Mouse (Mus musculus): Measurements from ENCODE around the gene 4931428F04Rik. TPM values are rescaled to one million over a fixed set of nuclear protein-coding genes. Genes with fewer than 3 reads are reported as not detected.

4931428F04Rik gene
- polyA plus RNA-seq, 1 experiment = 6.0 TPM

GRCm38 (mm10) chr8:105268342-105269074, 21.2 kb downstream of the 4931428F04Rik start:
- no peak for TF ChIP-seq POLR2A (IDR thresholded peaks at IDR 0.05; ENCODE audit: borderline replicate concordance, extremely low read depth, low read depth, low read length)
- TF ChIP-seq CTCF (IDR thresholded peaks at IDR 0.05; ENCODE audit: insufficient read depth, low read length) = no peak
- DNase-seq = peak; percentile 56
- WGBS = 33% methylated on average over 65 of the region's 65 CpGs
- H3K4me1 ChIP-seq (ENCODE audit: control insufficient read depth, insufficient read depth, low read length) = peaks cover 11% of the 10 kb centered on the region
- peak overlapping the region; percentile 73 for H3K4me3 ChIP-seq (replicated peaks; ENCODE audit: extremely low read depth, low read depth, low read length)

- no peak for DNase-seq
- WGBS = 75% methylated on average over 13 of the region's 13 CpGs
- TF ChIP-seq POLR2A (IDR thresholded peaks at IDR 0.05; ENCODE audit: borderline replicate concordance, extremely low read depth, low read depth, low read length) (no peak), CTCF (IDR thresholded peaks at IDR 0.05; ENCODE audit: insufficient read depth, low read length) (no peak)
- H3K4me3 ChIP-seq (replicated peaks; ENCODE audit: extremely low read depth, low read depth, low read length) = no peak overlapping the region
- peaks cover 11% of the 10 kb centered on the region for H3K4me1 ChIP-seq (ENCODE audit: control insufficient read depth, insufficient read depth, low read length)
Measured at GRCm38 (mm10) chr8:105266775-105267174, 22.9 kb downstream of the 4931428F04Rik start.

GRCm38 (mm10) chr8:105265128-105265527, 24.5 kb downstream of the 4931428F04Rik start:
- H3K4me3 ChIP-seq (replicated peaks; ENCODE audit: extremely low read depth, low read depth, low read length) = peak overlapping the region; percentile 49
- peak; percentile 32 for DNase-seq
- WGBS = 6% methylated on average over 10 of the region's 10 CpGs
- TF ChIP-seq POLR2A (IDR thresholded peaks at IDR 0.05; ENCODE audit: borderline replicate concordance, extremely low read depth, low read depth, low read length) (peak; percentile 15; the same call in 1 of the 2 replicates), CTCF (IDR thresholded peaks at IDR 0.05; ENCODE audit: insufficient read depth, low read length) (no peak)
- H3K4me1 ChIP-seq (ENCODE audit: control insufficient read depth, insufficient read depth, low read length) = peaks cover 10% of the 10 kb centered on the region

- Histone ChIP-seq H3K4me3 (replicated peaks; ENCODE audit: extremely low read depth, low read depth, low read length) (peak within 1 kb of the TSS; percentile 79), H3K4me1 (ENCODE audit: control insufficient read depth, insufficient read depth, low read length) (peaks cover 16% of the 10 kb centered on the region)
- 2% methylated on average over 54 of the region's 54 CpGs for WGBS
- DNase-seq = peak; percentile 78
- TF ChIP-seq POLR2A (IDR thresholded peaks at IDR 0.05; ENCODE audit: borderline replicate concordance, extremely low read depth, low read depth, low read length) = peak; percentile 76; the same call in 1 of the 2 replicates
- TF ChIP-seq CTCF (IDR thresholded peaks at IDR 0.05; ENCODE audit: insufficient read depth, low read length) = no peak
Measured at GRCm38 (mm10) chr8:105264024-105264982, 25.4 kb downstream of the 4931428F04Rik start, which contains the start of the genes Tradd and Fbxl8. TSS of gene Tradd (minus strand) at chr8:105264609. TSS of gene Fbxl8 (plus strand) at chr8:105264648.

- no peak for DNase-seq
- TF ChIP-seq POLR2A (IDR thresholded peaks at IDR 0.05; ENCODE audit: borderline replicate concordance, extremely low read depth, low read depth, low read length) = no peak
- TF ChIP-seq CTCF (IDR thresholded peaks at IDR 0.05; ENCODE audit: insufficient read depth, low read length) = no peak
- H3K4me3 ChIP-seq (replicated peaks; ENCODE audit: extremely low read depth, low read depth, low read length) = no peak overlapping the region
- WGBS = 44% methylated on average over 16 of the region's 16 CpGs
- peaks cover 12% of the 10 kb centered on the region for H3K4me1 ChIP-seq (ENCODE audit: control insufficient read depth, insufficient read depth, low read length)
Measured at GRCm38 (mm10) chr8:105263244-105263912, 26.3 kb downstream of the 4931428F04Rik start.

- TF ChIP-seq CTCF (IDR thresholded peaks at IDR 0.05; ENCODE audit: insufficient read depth, low read length) = no peak
- TF ChIP-seq POLR2A (IDR thresholded peaks at IDR 0.05; ENCODE audit: borderline replicate concordance, extremely low read depth, low read depth, low read length) = no peak
- H3K4me1 ChIP-seq (ENCODE audit: control insufficient read depth, insufficient read depth, low read length) = peaks cover 11% of the 10 kb centered on the region
- no peak overlapping the region for H3K4me3 ChIP-seq (replicated peaks; ENCODE audit: extremely low read depth, low read depth, low read length)
- WGBS = 78% methylated on average over 12 of the region's 12 CpGs
- no peak for DNase-seq
Measured at GRCm38 (mm10) chr8:105261326-105261980, 28.2 kb downstream of the 4931428F04Rik start.

GRCm38 (mm10) chr8:105260371-105261099, 29.1 kb downstream of the 4931428F04Rik start:
- TF ChIP-seq POLR2A (IDR thresholded peaks at IDR 0.05; ENCODE audit: borderline replicate concordance, extremely low read depth, low read depth, low read length) (no peak), CTCF (IDR thresholded peaks at IDR 0.05; ENCODE audit: insufficient read depth, low read length) (no peak)
- no peak for DNase-seq
- 73% methylated on average over 7 of the region's 7 CpGs for WGBS
- Histone ChIP-seq H3K4me3 (replicated peaks; ENCODE audit: extremely low read depth, low read depth, low read length) (no peak overlapping the region), H3K4me1 (ENCODE audit: control insufficient read depth, insufficient read depth, low read length) (peaks cover 11% of the 10 kb centered on the region)

- H3K4me1 ChIP-seq (ENCODE audit: control insufficient read depth, insufficient read depth, low read length) = peaks cover 14% of the 10 kb centered on the region
- peak; percentile 82 for DNase-seq
- no peak for TF ChIP-seq POLR2A (IDR thresholded peaks at IDR 0.05; ENCODE audit: borderline replicate concordance, extremely low read depth, low read depth, low read length)
- TF ChIP-seq CTCF (IDR thresholded peaks at IDR 0.05; ENCODE audit: insufficient read depth, low read length) = peak; percentile 62
- peak overlapping the region; percentile 46 for H3K4me3 ChIP-seq (replicated peaks; ENCODE audit: extremely low read depth, low read depth, low read length)
- WGBS = 4% methylated on average over 30 of the region's 30 CpGs
Measured at GRCm38 (mm10) chr8:105259721-105260320, 29.8 kb downstream of the 4931428F04Rik start.
